Mouse (Mus musculus): ENCODE measurements around the gene Mrps23.

The Mrps23 gene

GRCm38 (mm10) chr11:88251972-88252766 is 48.0 kb downstream of the Mrps23 start:
- peak; percentile 86 for DNase-seq

- no peak for DNase-seq
Measured at GRCm38 (mm10) chr11:88252767-88253513, 48.8 kb downstream of the Mrps23 start.

GRCm38 (mm10) chr11:88253514-88254167 is 49.5 kb downstream of the Mrps23 start:
- DNase-seq = no peak

GRCm38 (mm10) chr11:88257700-88258099 is 53.5 kb downstream of the Mrps23 start:
- DNase-seq = no peak

- no peak for DNase-seq
Measured at GRCm38 (mm10) chr11:88258212-88258611, 54.0 kb downstream of the Mrps23 start.

- no peak for DNase-seq
Measured at GRCm38 (mm10) chr11:88260463-88260862, 56.3 kb downstream of the Mrps23 start.
